Mouse (Mus musculus): ENCODE data around the gene Dph3. TPM values are rescaled to one million over a fixed set of nuclear protein-coding genes. Genes with fewer than 3 reads are reported as not detected.
A peak's percentile ranks its signal among the peaks of the same experiment; 100 is the strongest.
"Not testable (repeated sequence)": the region's sequence is repeated elsewhere in the genome, so short reads cannot be mapped to it uniquely, and the experiment has no call there.

Dph3 gene
- 10 to 100 TPM; 68.3 to 74.9 TPM for total RNA-seq (2021)
- long read RNA-seq, experiment 1, transcript Dph3-205 (2 exons, 809 nt): minor isoform, 6 of 43 reads
- long read RNA-seq, experiment 1, transcript Dph3-202 (3 exons, 2,953 nt): major isoform, 34 of 43 reads
- long read RNA-seq, experiment 1, partial matches to known transcripts: 0 of 43 reads
- long read RNA-seq, experiment 1, other reads (novel, unspliced or antisense): 2 of 43 reads
- long read RNA-seq, experiment 2, transcript Dph3-202 (3 exons, 2,953 nt): major isoform, 38 of 48 reads
- long read RNA-seq, experiment 2, partial matches to known transcripts: 2 of 48 reads
- long read RNA-seq, experiment 2, other reads (novel, unspliced or antisense): 1 of 48 reads

DNA sequence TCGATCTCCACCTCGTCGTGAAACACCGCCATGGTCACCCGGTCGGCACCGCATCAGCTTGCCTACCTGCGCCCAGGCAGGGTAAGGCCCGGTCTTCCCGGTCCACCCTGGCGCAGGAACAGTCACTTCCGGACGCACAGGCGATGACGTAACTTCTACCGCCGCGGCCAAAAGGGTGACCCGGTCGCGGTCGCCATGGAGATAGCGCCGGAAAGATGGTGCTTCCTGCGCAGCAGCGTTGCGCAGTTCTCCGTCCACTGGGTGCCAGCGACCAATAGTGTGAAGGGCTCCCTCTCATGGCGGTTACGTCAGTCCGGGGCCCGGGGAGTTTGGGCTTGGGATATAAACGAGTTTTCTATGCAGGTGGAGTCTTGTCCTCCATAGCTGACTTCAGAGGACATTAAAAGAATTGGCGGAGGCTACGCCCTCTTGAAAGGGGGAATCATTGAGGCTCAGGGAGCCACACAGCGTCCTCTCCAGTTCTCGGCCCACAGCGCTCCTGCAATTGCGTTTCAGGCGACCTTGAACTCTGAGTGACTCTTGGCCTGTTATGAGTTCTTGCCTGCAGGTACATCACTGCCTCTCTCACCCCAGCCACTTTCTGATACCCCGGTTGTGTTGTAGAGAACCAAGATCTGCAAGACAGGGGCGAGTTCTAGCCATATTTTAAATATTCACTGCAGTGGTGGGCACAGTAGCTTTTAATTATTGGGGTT is at the start of gene Dph3:
TSS of gene Dph3 (minus strand) at position 244 of the 716 bp plus-strand sequence.
- peak; percentile 99 for DNase-seq

DNA sequence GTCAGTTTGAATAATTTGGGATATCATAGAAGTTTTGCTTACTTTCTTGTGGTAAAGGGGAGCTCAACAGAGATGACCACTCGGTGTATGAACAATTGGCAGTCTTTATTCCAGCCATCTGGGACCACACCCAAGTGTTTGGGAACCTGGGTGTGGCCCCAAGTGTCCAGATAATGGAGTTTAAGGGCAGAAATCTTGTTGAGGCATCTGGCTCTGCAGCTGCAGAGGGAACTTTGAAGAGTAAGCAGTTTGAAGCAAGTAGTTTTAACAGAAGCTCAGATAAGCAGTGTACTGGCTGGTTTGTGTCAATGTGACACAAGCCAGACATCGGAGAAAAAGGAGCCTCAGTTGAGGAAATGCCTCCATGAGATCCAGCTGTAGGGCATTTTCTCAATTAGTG is 48.8 kb upstream of the Dph3 start:
- DNase-seq: no peak

DNA sequence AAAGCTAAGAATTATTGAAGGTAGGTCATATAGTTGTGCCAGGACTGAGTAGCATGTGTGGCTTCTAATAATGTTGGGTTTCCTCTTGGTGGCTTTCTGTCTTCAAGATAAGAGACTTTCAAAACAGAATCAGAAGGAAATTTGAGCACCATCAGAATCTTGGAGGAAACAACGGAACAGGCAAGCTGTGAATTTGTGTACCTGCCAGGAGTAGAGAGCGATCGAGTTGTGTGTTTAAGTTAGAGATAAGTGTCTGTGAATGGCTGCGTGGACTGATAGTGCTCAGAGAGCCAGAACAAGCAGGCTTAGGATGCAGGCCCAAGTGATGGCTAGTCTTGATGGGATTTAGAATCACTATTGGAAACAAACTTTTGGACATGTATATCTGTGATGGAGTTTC is 46.3 kb upstream of the Dph3 start:
- DNase-seq: no peak

DNA sequence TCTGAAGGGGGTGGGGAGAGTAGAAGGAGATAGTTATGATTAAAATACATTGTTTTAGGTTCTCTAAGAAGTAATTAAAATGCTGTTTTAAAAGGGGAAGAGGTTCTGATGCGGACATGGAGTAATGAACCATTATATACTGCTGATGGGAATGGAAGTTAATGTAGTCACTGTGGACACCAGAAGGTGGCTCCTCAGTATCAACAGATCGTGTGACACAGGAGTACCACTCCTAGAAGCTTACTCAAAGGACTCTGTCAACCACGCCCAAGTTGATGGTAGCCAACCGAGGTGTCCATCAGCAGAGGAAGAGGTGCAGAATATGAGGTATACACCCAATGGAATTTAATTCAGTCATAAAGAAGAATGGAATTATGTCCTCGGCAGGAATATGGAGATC is 42.9 kb upstream of the Dph3 start:
- no peak for DNase-seq

DNA sequence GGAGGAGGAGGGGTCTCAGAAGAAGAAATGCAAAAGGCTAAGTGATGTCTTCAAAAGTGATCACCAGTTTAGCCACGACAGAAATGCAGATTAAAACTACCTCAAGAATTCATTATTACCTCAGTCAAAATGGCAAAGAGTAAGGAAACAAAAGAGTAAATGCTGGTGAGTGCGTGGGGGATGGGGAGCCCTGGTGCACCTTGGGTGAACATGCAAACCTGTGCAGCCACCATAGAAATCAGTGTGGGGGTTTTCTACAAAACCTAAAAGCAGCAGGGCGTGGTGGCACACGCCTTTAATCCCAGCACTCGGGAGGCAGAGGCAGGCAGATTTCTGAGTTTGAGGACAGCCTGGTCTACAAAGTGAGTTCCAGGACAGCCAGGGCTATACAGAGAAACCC is 39.7 kb upstream of the Dph3 start:
- not testable (repeated sequence) for DNase-seq

DNA sequence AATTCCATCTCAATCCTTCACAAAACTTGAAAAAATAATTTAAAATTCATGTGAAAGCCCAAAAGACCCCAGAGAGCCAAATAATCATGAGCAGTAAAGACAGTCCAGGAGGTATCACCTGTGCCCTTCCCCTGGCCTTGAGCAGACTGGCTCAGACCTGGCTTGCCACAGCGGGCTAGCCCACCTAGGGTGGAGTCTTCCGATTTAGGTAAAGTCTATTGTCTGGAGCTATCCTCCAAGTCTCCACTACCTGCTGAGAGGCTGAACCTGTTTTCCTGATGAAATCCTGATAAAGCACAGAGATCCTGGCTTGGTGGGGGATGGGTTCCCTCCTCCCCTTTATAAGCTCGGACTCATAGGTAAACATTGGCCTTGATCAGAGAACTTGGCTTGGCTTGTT is 38.7 kb upstream of the Dph3 start:
- DNase-seq: no peak

DNA sequence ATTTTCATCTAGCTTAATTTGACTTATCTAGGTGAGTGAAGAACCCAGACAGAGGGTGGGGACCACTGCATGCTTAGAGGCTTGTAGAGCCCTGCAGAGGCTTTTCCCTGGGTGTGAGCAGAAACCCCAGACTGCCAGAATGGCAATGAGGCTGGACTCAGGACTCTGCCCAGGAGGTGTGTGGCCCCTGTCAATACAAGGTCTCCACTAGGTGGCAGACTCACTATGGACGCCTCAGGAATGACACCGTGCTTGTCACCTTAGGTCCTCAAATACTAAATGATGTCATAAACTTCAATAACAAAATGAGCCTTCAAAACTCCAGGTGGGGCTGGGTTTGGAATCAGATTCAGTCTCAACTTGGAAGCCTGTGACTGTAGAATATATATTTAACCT is 36.4 kb upstream of the Dph3 start:
- DNase-seq: no peak

DNA sequence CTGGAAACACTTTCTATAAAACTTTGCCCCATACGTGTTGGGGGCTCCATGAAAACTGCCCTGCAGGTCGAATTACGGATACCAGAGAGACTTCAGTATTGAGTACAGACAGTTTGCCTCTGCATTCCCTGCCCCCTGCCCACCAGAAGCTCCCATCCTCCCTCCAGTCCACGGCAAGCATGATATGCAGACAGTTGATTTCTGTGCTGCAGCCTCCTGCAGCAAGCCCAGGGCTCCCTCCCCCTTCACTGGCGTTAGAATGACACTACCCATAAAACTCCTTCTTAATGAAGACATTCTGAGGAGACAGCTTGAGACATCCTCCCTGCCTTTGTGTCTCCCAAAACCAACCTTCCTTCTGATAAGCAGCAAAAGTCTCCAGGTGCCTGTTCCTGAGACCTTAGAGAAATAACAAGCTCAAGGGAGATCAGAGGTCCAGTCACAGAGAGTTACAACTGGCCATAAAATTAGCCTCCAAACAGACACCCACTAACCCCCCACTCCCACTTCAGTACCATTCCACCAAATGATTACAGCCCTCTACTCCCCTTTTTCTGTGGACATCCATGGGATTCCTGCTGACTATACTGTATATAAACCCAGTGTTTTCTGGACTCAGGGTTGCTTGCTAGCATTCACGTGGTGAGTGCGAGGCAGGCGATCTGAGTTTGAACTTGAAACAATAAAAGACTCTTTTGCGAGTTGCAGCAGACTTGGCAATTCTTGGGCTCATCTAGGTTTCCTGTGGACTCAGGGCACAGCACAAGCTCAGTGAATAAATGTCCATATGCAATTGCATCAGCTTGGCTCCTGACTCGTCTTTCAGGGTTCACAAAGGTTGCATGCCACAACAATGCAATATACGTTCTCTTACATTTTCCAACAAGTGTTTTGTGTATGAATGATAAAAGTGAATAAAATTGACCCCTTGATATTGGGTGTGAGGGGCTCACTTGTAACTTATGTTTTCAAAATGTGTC is 35.7 kb upstream of the Dph3 start:
- DNase-seq: no peak

DNA sequence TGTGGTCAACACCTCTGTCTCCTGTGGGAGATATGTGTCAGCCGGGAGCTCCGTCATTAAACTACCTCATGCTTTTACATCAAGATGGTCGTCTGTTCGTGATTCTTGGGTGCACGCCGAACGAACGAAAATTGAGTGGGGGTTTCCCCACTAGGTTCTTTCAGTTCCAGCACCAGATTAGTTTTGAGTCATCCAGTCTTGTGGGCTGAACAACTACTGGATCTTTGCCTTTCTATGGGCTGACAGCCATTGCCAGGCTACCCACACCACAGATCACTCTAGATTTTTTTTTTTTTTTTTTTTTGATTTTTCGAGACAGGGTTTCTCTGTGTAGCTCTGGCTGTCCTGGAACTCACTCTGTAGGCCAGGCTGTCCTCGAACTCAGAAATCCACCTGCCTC is 26.6 kb upstream of the Dph3 start:
- DNase-seq: not testable (repeated sequence)

DNA sequence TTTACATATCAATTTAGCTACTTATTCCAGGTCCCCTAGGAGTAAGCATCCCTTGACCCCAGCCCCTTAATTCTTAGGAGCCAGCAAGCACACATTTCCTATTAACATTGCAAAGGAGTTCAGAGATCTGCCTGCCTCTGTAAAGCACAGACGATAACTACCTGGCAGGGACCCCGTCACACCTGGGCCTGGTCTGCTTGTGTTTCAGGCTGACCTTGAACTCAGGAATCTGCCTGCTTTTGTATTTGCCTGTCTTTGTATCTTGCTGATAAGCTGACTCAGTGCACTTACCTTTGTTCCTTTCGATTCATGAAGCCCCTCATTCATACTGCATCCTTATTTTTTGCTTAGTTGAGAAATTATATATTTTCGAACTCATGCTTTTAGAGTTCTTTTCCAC is 21.4 kb upstream of the Dph3 start:
- DNase-seq: no peak

DNA sequence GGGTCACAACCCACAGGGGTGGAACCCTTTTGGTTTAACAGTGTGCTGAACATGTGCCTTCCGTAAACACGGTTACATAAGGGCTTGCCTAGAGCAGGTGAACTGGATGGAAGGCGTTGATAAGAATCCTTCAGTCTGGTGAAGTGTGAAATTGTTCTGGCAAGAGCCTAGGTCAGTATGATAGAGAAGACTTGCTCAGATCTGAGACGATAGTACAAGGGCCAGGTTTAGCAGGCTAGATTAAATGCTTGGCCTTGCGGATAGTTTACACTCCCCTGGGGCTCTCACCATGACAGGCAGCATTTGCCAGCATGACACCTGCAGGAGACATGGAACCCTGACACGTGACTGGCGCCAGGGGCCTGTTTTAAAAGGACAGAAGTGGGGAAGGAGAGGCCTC is 20.1 kb upstream of the Dph3 start:
- DNase-seq: no peak

DNA sequence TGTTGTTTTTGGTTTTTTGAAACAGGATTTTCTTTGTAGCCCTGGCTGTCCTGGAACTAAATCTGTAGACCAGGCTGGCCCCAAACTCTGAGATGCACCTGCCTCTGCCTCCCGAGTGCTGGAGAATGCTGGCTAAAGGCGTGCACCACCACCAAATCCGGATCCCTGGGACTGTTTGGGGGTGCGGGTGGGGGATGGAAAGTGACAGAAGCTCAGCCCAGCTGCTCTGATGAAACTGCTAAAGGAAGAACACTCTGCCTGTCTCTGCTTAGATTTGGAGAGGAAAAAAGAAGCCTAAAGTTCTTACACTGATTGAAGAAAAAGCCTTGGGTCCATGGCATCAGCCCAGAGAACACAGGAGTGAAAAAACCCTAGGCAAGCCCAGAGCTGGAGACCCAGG is 18.0 kb upstream of the Dph3 start:
- no peak for DNase-seq

DNA sequence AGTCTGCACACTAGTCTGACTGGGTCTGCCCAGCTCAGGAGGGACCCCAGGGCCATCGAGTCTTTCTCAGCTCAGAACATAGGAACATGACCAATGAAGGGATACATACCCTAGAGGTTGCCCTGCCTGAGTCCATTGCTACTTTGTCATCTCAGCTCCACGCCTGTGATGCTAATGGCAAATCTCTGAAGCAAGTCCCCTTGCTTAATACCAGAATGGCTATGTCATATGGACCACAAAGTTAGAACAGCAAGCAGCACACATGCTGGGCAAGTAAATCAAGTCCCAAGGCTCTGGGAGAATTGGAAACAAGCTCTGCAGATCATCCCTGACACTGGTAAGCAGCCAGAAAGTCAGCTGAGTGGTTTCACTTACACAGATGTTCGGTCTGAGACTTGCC is 13.4 kb upstream of the Dph3 start:
- DNase-seq: no peak

DNA sequence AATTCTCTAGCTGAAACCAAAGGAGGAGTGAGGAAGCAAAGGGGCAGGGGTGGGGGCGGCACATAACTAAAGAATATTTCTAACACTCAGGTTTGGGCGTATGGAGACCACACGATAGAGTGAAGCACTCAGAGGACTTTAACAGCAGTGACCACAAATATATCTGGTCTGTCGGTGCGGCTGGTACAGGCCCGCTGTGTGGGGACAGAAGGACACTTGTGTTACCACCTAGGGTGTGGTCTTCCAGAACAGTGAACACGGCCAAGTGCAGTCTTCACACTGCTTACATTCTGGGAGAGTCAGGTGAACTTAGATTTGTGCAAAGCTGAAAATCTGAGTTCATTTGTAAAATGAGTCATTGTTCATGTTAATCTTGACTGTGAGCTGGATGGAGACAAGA is 12.2 kb upstream of the Dph3 start:
- DNase-seq: no peak

DNA sequence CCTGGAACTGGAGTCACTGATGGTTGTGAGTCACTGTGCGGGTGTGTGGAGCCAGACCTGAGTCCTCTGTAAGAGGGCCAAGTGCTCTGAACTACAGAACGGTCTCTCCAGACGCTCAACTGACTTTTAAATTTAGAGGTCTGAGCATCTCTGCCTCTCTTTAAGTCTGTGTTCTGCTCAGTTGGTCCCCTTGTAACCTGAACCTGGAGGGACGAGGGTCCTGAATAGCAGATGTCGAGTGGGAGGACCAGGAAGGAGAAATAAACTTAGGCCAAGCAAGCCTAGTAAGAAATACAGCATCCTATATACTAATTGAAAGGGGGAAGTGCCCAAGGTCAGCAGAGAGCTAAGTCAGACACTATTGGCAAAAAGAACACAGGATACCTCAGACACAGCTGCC is 11.2 kb upstream of the Dph3 start:
- DNase-seq: no peak

DNA sequence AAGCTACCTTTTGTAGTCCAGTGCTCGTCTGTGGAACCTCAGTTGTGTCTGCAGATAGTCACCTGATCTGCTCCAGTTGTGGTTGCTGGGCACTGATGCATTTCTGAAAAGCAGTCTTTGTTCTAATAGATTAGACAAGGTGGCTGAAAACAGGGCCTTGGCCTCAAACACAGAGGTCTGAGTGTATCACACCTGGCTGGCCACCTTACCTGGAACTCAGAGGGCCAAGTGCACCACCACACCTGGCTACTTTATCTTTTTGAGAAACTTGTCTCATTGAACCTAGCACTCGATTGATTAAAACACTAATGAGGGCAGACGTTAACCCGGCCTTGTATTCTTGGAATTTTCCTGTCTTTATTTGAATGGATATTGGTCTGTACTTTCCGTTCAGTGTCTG is 10.1 kb upstream of the Dph3 start:
- no peak for DNase-seq

DNA sequence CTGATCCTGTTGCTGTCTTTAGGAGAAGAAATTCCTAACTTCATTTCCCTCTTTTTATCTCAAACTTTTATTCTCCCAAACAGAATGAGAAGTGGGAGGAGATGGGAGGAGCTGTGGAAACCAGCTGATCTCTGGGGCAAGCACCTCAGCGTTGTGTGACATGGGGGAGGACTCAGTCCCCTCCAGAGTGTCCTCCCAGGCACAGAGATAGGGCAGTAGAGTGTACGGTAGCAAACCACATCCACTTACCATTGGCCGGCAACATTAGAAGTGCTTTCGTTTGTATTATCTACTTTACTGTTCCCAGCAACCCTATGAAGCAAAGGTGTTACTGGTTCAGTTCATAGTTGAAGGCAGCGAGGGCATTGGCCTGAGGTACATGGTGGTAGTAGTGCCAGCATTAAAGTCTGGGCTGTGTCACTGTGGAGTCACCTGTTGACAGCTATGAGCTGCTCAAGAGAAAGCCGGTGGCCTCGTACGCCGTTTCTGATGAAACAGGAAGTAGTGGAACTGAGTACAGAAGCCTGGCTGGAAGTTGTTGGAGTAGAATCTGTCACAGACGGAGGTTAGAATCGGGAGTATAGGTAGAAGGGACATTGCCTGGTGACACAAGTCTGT is 8.1 kb upstream of the Dph3 start:
- no peak for DNase-seq

DNA sequence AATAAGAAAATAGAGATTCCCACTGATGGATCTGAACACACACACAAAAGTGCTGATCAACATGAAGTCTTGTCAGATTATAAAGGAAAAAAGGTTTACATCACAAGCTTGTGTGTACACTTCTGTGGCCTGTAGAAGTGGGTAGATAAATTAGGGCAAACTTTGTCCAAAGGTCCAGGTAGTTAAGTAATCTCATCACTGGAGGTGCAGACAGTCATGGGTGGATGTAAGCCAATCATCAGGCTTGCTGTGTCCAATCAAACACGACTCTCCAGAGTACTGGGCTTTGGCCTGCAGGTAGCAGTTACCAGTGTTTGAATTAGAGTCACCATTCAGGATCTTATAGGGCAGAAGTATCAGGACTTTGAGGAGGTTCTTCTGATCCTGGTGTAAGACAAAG is 7.5 kb upstream of the Dph3 start:
- no peak for DNase-seq

DNA sequence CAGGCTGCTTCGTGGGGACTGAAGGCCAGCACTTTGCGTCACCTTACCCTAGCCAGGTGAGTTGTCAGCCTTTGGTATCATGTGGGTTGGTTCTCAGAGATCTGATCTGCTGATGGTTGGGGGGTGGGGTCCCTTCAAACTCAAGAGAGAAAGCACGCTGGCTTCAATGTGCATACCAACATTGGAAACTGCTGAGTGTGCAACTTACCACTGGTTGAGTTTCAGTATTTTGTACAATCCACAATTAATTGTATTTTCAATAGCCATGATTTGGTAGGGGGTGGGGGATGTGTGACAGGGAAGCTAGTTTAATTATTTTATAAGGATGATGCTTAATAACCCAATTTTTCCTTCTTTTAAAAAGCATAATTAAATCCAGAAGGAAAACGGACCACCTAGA is 6.2 kb upstream of the Dph3 start:
- DNase-seq: no peak

DNA sequence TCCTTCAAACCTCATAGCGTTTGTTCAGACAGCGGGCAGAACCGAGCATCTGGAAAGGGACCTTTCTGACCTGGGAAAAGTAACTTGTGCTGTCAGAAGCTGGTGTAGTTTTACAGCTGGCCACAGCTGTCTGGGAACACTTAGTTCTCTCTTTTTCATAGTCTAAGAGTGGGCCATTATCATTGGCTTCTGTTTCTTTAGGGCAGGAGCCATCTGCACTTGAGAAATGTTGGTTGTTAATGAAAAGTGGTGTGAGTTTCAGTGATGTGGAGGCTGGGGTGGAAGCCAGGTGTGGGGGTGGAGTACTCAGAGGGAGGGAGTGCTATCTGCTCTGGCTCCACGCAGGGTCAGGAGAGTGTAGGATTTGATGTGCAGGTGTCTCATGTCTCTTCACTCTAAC is 5.6 kb upstream of the Dph3 start:
- DNase-seq: no peak

DNA sequence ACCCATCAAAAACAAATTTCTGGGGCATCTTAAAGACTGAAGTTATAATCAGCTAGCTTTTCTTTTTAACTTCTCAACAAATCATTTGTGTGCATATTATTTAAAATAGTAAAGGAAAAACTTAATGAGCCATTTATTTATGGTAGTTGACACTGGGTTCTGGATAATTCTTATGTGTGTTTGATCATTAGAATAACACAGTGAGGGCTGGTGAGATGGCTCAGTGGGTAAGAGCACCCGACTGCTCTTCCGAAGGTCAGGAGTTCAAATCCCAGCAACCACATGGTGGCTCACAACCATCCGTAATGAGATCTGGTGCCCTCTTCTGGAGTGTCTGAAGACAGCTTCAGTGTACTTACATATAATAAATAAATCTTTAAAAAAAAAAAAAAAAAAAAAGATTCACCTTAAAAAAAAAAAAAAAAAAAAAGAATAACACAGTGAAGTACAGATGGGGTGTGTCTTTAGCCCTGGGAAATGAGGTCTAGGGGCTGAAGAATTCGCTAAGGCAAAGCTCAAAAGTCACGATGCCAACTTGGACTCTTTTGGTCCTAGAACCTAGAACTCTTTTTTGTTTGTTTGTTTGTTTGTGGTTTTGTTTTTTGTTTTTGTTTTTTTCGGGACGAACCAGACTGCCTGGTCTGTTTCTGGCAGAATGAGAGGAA is 2.2 kb upstream of the Dph3 start:
- not testable (repeated sequence) for DNase-seq

DNA sequence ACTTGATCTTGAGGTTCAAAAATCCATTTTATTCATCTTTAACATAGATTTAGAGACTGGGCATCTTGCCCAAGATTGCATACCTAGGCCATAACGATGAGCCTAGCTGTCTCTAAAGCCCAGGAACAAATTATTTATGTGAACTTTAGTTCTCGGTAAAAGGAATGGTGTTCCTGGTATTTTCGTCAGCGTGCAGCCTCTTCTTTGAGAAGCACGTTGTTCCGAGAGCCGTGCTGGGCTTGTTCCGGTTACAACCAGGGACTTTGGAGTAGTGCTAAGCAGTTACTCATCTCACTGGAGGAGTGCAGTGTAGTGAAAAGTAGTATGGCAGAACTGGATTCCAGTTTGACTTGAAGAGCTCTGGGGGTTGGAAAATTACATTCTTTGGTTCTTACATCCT is 697 bp upstream of the Dph3 start:
- no peak for DNase-seq
